Mouse (Mus musculus): ENCODE measurements around the gene Ankrd50.

DNA sequence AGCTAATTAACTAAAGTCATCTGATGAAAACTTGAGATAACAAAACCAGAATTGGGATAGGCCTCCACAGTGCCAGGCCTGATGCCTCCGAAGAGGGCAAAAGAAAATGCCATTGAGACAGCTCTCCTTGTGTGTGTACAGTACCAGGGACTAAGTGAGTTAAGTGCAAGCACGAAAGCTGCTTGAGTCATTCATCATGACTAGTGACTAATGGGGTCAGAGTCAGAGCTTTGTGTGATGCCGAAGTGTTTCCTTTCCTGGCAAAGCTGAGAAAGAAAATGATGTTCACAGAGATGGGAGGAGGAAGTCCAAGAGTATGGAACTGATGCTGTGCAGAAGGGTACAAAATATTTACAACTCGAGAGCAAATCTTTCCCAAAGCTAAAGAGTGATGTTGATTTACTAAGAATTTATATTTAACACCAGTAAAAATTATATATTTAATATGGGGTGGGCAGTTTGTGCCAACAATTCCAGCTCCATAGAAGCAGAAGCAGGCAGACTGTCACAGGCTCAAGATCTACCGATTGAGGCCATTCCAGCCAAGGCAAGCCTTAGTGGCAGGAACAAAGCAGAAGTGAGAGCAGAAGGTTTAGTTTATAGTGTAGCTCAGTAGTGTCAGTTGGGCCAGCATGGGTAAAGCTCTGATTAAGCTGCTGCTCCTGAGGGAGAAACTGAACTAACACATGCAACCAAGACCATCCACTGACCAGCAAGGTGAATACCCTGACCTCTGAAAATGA lies 25.0 kb downstream of the Ankrd50 start:
- TF ChIP-seq EP300 (IDR thresholded peaks at IDR 0.05) (no peak), CTCF (IDR thresholded peaks at IDR 0.05) (no peak)
